Mouse (Mus musculus) neural tube, embryonic 12.5 days (tissue): ENCODE data around the gene Khk. TPM values are rescaled to one million over a fixed set of nuclear protein-coding genes. Genes with fewer than 3 reads are reported as not detected.

Experiments
- ATAC-seq: fragments of 200-750 bp; cut with Nextera tagmentation; 2 replicates; pipeline ENCODE4 v1.8.0; 2017; ENCODE audit warnings: low read depth, mild to moderate bottlenecking, moderate TSS enrichment, moderate library complexity; ENCODE audit not compliant: low FRiP score
- H3K27ac ChIP-seq: fragments of 300-500 bp; sonication (generic); 2 replicates; pipeline ENCODE4 v1.5.1; 2016
- H3K27me3 ChIP-seq: fragments of 300-500 bp; sonication (generic); replicated peaks from 2 replicates; pipeline ENCODE4 v1.6.1; 2016; ENCODE audit warnings: mild to moderate bottlenecking
- H3K36me3 ChIP-seq: fragments of 300-500 bp; sonication (generic); 2 replicates; pipeline ENCODE4 v1.6.1; 2016; ENCODE audit warnings: mild to moderate bottlenecking
- H3K4me1 ChIP-seq: fragments of 300-500 bp; sonication (generic); 2 replicates; pipeline ENCODE4 v1.6.1; 2016
- H3K4me2 ChIP-seq: fragments of 300-500 bp; sonication (generic); replicated peaks from 2 replicates; pipeline ENCODE4 v1.6.1; 2016; ENCODE audit warnings: mild to moderate bottlenecking
- H3K4me3 ChIP-seq: fragments of 300-500 bp; sonication (generic); 2 replicates; pipeline ENCODE4 v1.5.1; 2016
- H3K9ac ChIP-seq: fragments of 300-500 bp; sonication (generic); 2 replicates; pipeline ENCODE4 v1.6.1; 2016; ENCODE audit warnings: mild to moderate bottlenecking
- H3K9me3 ChIP-seq: fragments of 300-500 bp; sonication (generic); 2 replicates; pipeline ENCODE4 v1.6.1; 2016; ENCODE audit warnings: mild to moderate bottlenecking
- WGBS: fragments of 180-500 bp; shearing (Covaris S2); methylation state at CpG from one replicate; pipeline ENCODE4 v1.1.7; 2016; 5-methylcytosine and 5-hydroxymethylcytosine counted together
- polyA plus RNA-seq: library from polyadenylated mRNA; unstranded; fragments of >200 nt; fragmentation: Nextera tagmentation; extraction: Ambion mirVana; gene quantifications from 2 replicates; pipeline ENCODE4 v1.2.1, GENCODE M21; 2016

The Khk gene
- polyA plus RNA-seq, 1 experiment from 2014 or later: 6.7 TPM

GRCm38 (mm10) chr5:30924614-30925013 lies 3.4 kb downstream of the Khk start:
- Histone ChIP-seq H3K9me3 (no peaks in the 10 kb centered on the region), H3K4me1 (peaks cover 13% of the 10 kb centered on the region), H3K36me3 (no peaks in the 10 kb centered on the region), H3K4me2 (no peak overlapping the region), H3K4me3 (no peak overlapping the region), H3K27me3 (no peaks in the 10 kb centered on the region), H3K9ac (no peak overlapping the region), H3K27ac (no peak overlapping the region)
- no peak for ATAC-seq
- WGBS: 79% methylated on average over 8 of the region's 8 CpGs

DNA sequence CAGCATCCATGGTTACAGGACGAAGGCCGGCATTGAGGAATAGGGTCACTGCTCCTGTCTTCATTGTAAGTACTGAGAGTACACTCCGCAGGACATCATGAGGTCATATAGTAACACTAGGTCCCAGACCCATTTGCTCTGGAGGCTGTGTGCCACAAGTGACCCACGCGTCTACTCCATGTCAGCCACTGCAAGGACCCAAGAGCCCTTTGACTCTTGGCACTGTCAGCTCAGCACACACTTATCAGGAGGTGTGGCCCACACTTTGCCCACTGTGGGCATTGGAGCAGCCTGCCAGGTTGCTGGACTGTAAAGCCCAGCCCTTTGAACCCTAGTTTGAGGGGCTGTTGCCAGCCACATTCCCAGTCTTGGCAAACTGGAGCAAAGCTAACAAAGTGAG lies 4.0 kb downstream of the Khk start:
- Histone ChIP-seq H3K9me3 (no peaks in the 10 kb centered on the region), H3K36me3 (no peaks in the 10 kb centered on the region), H3K27ac (no peak overlapping the region), H3K9ac (no peak overlapping the region), H3K4me3 (no peak overlapping the region), H3K4me2 (no peak overlapping the region), H3K4me1 (peaks cover 13% of the 10 kb centered on the region), H3K27me3 (no peaks in the 10 kb centered on the region)
- no peak for ATAC-seq
- WGBS: 86% methylated on average over 5 of the region's 5 CpGs

- Histone ChIP-seq H3K4me1 (peaks cover 13% of the 10 kb centered on the region), H3K27me3 (no peaks in the 10 kb centered on the region), H3K9ac (no peak overlapping the region), H3K4me2 (no peak overlapping the region), H3K4me3 (no peak overlapping the region), H3K9me3 (no peaks in the 10 kb centered on the region), H3K36me3 (no peaks in the 10 kb centered on the region), H3K27ac (no peak overlapping the region)
- 83% methylated on average over 2 of the region's 2 CpGs for WGBS
- ATAC-seq: no peak
These were observed 4.8 kb downstream of the Khk start for GRCm38 (mm10) chr5:30926073-30926472.

GRCm38 (mm10) chr5:30927945-30928529 lies 6.8 kb downstream of the Khk start:
- no peaks in the 10 kb centered on the region for H3K27me3 ChIP-seq
- no peaks in the 10 kb centered on the region for H3K4me1 ChIP-seq
- ATAC-seq: peak; percentile 65; the same call in 1 of the 2 replicates
- no peaks in the 10 kb centered on the region for H3K36me3 ChIP-seq
- no peak overlapping the region for H3K4me3 ChIP-seq
- H3K9ac ChIP-seq: no peak overlapping the region
- H3K4me2 ChIP-seq: peak overlapping the region; percentile 45
- H3K27ac ChIP-seq: no peak overlapping the region
- WGBS: 44% methylated on average over 7 of the region's 7 CpGs
- H3K9me3 ChIP-seq: no peaks in the 10 kb centered on the region

DNA sequence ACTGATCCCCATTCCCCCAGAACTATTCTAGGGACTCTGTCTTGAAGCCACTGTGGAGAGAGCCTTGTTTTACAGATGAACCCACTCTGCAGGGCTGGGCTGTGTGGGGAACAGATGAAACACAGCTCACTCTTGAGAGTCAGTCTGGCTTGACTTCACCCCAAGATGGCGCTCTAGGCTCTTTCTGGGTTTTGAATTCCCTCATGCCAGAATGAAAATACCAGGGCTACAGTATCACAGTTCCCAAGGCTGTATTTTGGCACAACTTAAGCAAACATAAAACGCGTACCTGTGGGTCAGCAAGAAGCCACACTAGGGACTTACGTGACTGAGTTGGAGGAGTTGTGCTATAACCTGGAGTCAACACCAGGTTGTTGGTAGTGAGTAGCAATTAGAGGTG lies 8.9 kb downstream of the Khk start:
- 49% methylated on average over 4 of the region's 4 CpGs for WGBS
- Histone ChIP-seq H3K27me3 (no peaks in the 10 kb centered on the region), H3K36me3 (no peaks in the 10 kb centered on the region), H3K4me2 (no peak overlapping the region), H3K9me3 (no peaks in the 10 kb centered on the region), H3K4me1 (no peaks in the 10 kb centered on the region), H3K9ac (no peak overlapping the region), H3K4me3 (no peak overlapping the region), H3K27ac (no peak overlapping the region)
- no peak for ATAC-seq

DNA sequence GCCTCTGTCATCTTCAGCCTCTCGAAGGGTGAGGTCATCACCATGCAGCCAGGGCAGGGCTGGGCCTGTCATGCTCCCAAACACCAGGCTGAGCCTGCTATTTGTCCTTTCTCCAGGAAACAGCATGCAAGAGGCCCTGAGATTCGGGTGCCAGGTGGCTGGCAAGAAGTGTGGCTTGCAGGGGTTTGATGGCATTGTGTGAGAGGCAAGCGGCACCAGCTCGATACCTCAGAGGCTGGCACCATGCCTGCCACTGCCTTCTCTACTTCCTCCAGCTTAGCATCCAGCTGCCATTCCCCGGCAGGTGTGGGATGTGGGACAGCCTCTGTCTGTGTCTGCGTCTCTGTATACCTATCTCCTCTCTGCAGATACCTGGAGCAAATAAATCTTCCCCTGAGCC lies 9.6 kb downstream of the Khk start:
- Histone ChIP-seq H3K4me2 (no peak overlapping the region), H3K27ac (no peak overlapping the region), H3K36me3 (no peaks in the 10 kb centered on the region), H3K4me1 (no peaks in the 10 kb centered on the region), H3K9ac (no peak overlapping the region), H3K4me3 (no peak overlapping the region), H3K27me3 (no peaks in the 10 kb centered on the region), H3K9me3 (no peaks in the 10 kb centered on the region)
- no peak for ATAC-seq
- 87% methylated on average over 6 of the region's 6 CpGs for WGBS

DNA sequence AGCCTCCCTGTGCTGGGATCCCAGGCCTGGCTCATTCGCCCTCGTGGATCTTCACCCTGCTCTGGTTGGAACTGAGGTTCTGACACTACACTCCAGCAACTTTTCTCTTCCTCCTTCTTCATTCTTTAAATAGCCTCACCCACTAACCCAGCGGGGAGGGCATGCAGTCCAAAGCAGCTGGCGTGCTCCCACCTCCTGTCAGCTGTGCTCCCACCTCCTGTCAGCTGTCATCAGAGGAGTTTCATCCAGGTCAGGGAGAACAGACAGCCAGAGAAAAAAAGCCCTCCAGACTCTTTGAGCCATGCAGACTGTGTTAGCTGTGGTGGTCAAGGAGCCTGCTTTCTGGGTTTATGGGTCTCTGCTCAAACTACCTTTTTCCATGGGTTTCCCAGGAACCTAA lies 10.1 kb downstream of the Khk start:
- ATAC-seq: no peak
- Histone ChIP-seq H3K4me1 (no peaks in the 10 kb centered on the region), H3K27ac (no peak overlapping the region), H3K9me3 (no peaks in the 10 kb centered on the region), H3K4me2 (no peak overlapping the region), H3K36me3 (no peaks in the 10 kb centered on the region), H3K9ac (no peak overlapping the region), H3K4me3 (no peak overlapping the region), H3K27me3 (no peaks in the 10 kb centered on the region)
- 86% methylated on average over 4 of the region's 4 CpGs for WGBS

DNA sequence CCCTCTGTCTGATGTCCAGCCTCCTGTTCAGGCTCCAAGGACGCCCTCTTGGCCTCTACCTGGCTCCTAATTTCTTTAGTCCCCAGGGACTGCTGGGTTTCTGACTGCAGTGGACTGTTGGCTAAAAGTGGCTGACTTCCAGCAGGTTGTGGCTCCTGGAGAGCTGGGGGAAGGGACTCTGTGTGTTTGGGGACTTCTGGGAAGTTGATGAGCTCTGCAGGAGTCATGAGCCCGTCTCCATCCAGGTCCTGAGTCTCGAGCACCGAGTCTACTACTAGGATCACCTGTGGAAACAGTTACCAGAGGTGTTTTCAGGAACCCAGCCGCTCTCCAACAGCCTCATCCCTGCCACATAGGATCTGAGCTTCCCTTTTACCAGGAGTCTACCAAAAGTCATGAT lies 12.5 kb downstream of the Khk start:
- H3K27ac ChIP-seq: no peak overlapping the region
- H3K4me1 ChIP-seq: no peaks in the 10 kb centered on the region
- no peak overlapping the region for H3K4me3 ChIP-seq
- no peak for ATAC-seq
- no peaks in the 10 kb centered on the region for H3K27me3 ChIP-seq
- H3K9ac ChIP-seq: no peak overlapping the region
- WGBS: 73% methylated on average over 5 of the region's 5 CpGs
- no peaks in the 10 kb centered on the region for H3K9me3 ChIP-seq
- no peak overlapping the region for H3K4me2 ChIP-seq
- H3K36me3 ChIP-seq: no peaks in the 10 kb centered on the region

DNA sequence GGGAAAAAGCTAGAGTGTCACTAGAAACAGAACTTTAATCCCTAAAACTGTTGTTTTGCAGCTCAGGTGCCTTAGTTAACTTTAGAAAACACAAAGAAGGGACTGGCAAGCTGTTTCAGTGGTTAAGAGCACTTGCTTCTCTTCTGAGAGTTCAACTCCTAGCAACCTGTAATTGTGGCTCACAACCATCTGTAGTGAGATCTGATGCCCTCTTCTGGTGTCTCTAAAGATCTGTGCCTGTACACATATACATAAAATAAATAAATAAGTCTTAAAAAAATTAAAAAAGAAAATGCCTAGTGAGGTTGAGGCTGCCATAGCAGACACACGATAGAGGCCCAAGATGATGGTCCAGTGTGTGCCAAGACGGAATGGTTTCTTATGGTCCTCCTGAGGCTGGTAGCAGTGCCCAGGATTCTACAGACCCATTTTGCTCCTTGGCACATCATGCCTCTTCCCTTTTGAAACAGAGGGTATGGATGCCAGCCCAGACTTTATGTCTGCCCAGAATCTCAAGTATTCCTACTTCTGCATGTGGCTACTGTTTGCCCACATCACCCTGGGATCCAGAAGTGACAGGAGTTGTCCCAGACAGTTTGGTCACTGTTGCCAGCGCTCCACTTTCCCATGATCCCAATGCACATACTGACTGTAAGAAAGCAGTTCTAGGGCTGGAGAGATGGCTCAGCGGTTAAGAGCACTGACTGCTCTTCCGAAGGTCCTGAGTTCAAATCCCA lies 13.7 kb downstream of the Khk start:
- Histone ChIP-seq H3K27me3 (no peaks in the 10 kb centered on the region), H3K9ac (no peak overlapping the region), H3K36me3 (no peaks in the 10 kb centered on the region), H3K4me1 (no peaks in the 10 kb centered on the region), H3K4me3 (no peak overlapping the region), H3K9me3 (no peaks in the 10 kb centered on the region), H3K27ac (no peak overlapping the region), H3K4me2 (no peak overlapping the region)
- 91% methylated on average over 5 of the region's 5 CpGs for WGBS
- ATAC-seq: no peak

DNA sequence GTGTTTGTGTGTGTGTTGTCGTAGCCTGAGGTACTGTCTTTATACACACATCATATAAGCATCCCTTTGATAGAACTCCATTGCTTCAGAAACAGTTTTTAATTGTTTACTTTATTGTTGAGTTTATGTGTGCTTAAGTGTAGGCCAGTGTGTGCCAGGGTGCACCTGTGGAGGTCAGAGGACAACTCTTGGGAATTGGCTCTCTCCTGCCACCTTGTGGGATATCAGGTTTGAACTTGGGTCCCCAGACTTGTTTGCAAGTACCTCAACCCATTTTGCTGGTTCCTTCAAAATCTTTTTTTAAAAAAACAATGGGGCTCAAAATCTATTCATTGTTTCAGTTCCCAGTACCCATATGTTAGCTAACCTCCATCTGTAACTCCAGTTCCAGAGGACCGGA lies 21.8 kb downstream of the Khk start:
- Histone ChIP-seq H3K27me3 (no peaks in the 10 kb centered on the region), H3K27ac (no peak overlapping the region), H3K9me3 (no peaks in the 10 kb centered on the region), H3K4me2 (no peak overlapping the region), H3K36me3 (no peaks in the 10 kb centered on the region), H3K9ac (no peak overlapping the region), H3K4me3 (no peak overlapping the region), H3K4me1 (peaks cover 9% of the 10 kb centered on the region)
- WGBS: 97% methylated on average over 2 of the region's 2 CpGs
- ATAC-seq: no peak

GRCm38 (mm10) chr5:30944344-30944743 lies 23.1 kb downstream of the Khk start:
- 89% methylated on average over 6 of the region's 6 CpGs for WGBS
- peaks cover 9% of the 10 kb centered on the region for H3K4me1 ChIP-seq
- H3K4me3 ChIP-seq: no peak overlapping the region; the same call in 1 of the 2 replicates
- H3K9ac ChIP-seq: no peak overlapping the region
- no peak overlapping the region for H3K27ac ChIP-seq
- H3K9me3 ChIP-seq: no peaks in the 10 kb centered on the region
- H3K36me3 ChIP-seq: no peaks in the 10 kb centered on the region
- peak overlapping the region; percentile 95; the same call in 1 of the 2 replicates for H3K4me2 ChIP-seq
- H3K27me3 ChIP-seq: no peaks in the 10 kb centered on the region
- no peak for ATAC-seq

GRCm38 (mm10) chr5:30944956-30945781 lies 23.9 kb downstream of the Khk start, which contains the start of gene Cgref1:
Gene Cgref1 (minus strand): TSS chr5:30945591.
- H3K4me2 ChIP-seq: peak within 1 kb of the TSS; percentile 95
- H3K9me3 ChIP-seq: no peaks in the 10 kb centered on the region
- H3K4me3 ChIP-seq: peak within 1 kb of the TSS; percentile 49
- H3K27me3 ChIP-seq: no peaks in the 10 kb centered on the region
- ATAC-seq: peak; percentile 61; the same call in 1 of the 2 replicates
- no peak within 1 kb of the TSS for H3K27ac ChIP-seq
- H3K36me3 ChIP-seq: no peaks in the 10 kb centered on the region
- H3K4me1 ChIP-seq: peaks cover 11% of the 10 kb centered on the region
- 6% methylated on average over 44 of the region's 44 CpGs for WGBS
- peak within 1 kb of the TSS; percentile 72 for H3K9ac ChIP-seq
